Mouse (Mus musculus): Measurements from ENCODE around the gene Ces1c. TPM values are rescaled to one million over a fixed set of nuclear protein-coding genes. Genes with fewer than 3 reads are reported as not detected.

Gene Ces1c
- not detected for total RNA-seq (2023)

GRCm38 (mm10) chr8:93131233-93131980 lies at the start of gene Ces1c:
Ces1c (minus strand) TSS chr8:93131283.

DNA sequence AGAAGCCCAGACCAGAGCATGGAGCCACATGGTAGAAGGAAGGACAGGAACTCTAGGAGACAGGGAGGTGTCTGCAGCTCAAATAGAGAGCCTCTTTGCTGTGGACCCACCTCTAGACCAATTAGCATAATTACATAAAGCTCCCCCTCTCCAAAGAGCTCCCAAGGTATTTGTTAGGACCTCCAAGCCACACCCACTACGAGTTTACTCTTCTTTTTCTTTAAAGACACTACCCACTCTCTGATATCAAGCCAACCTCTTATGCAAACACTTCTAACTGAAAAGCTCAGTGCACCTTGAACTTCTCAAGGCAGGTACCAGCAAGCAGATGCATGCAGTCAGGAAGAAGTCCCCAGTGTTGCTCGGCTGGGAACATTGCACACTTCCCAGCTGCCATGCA lies 51.2 kb downstream of the Ces1c start, which contains the start of gene Ces1b:
TSS of gene Ces1b (minus strand) at position 131 of the 400 bp plus-strand sequence.

Other genes with a start within 250 kb of the Ces1c start
- gene Capns2, start 229.9 kb downstream of the Ces1c start, total RNA-seq (2023), result 1 to 10 TPM; 7.0 to 9.0 TPM
- gene Slc6a2, start 171.2 kb downstream of the Ces1c start, total RNA-seq (2023), result under 1 TPM; 0.24 to 0.58 TPM
- gene Ces1a, start 83.1 kb downstream of the Ces1c start, total RNA-seq (2023), result not detected
- gene Ces1b, start 51.3 kb downstream of the Ces1c start, total RNA-seq (2023), result not detected
- gene Ces1d, start 66.6 kb upstream of the Ces1c start, total RNA-seq (2023), result under 1 TPM; 0.52 to 0.97 TPM
- gene Ces1e, start 98.3 kb upstream of the Ces1c start, total RNA-seq (2023), result not detected
- gene Ces1f, start 148.5 kb upstream of the Ces1c start, total RNA-seq (2023), result not detected
- not detected for gene Ces1g, start 206.0 kb upstream of the Ces1c start, total RNA-seq (2023)
- not detected for gene Ces1h, start 248.4 kb upstream of the Ces1c start, total RNA-seq (2023)